Mouse (Mus musculus): ENCODE results near the gene Nr3c2.

Gene Nr3c2

DNA sequence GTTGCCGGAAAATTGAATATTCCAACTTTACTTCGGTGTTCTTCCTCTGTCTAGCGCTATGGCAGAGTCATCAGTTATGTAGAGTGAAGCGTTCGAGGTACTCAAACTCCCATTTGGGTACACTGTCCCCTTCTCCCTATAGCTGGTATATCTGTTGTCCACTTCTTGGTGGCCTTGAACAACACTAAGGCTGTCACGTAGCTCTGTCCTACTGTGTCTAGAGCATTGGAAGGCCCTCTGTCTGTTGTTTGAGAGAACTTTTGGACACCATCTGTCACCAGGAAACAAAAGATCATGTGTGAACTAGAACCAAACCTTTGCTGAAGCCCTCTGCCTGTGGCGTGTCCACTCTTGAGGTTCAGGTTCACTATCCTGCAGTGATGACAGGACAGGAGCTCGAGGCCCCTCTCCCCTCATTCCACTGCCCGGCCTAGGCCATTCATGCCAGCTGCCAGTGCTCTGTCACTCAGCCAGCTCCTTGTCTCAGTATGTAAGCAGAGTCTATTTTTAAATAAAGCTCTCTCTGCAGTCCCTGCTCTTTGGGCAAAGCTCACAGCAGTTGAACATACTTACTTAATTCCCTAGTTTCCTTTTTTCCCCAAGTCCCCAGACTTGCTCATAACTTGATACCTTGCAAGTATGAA lies 72.6 kb downstream of the Nr3c2 start:
- in situ Hi-C loops (cut with MboI) = no loop called here

DNA sequence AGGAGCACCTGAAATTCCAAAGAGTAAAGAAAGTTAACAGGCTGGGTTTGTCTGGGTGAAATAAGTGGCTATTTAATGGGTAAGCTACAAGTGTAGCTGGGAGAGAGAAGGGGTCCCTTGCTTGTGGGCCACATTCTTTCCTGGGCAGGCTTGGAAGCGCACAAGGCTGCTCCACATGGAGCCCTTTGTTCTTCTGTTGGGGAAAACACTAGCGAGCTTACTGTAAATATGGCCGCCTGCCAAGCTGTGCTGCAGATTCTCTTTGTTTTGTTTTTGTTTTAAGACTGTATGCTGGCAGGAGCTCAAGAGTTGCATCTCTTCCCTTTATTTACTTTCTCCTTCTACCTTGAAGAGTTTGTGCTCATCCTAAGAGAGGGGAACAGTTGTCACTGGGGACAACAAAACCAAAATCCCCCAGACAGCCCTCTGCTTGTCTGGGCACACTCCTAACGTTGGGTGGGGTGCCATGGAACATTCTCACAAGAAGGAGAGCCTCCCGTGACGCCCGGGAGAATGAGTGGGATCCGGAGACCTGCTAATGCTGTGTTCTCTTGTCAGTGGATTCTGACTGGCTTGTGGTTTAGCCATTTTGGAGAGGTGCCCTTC lies 73.8 kb downstream of the Nr3c2 start:
- in situ Hi-C loops (cut with MboI) = no loop called here

DNA sequence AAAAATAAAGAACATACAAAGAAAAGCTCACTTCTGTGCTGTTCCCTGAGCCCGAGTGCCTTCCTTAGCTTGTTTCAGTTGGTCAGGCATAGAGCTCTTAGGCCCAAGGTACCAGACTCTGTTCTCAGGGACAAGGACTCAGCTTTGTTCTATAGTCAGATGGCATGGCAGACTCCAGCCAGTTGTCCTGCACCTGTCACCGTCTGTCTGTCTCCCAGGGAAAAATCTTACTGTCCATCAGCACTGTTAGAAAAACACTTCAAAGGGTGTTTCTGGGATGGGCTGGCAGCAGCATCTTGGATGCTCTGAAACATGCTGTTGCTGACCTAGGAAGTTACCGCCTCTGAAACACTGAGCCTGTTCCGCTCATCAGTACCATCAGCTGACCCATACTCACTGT lies 78.7 kb downstream of the Nr3c2 start:
- in situ Hi-C loops (cut with MboI) = no loop called here

DNA sequence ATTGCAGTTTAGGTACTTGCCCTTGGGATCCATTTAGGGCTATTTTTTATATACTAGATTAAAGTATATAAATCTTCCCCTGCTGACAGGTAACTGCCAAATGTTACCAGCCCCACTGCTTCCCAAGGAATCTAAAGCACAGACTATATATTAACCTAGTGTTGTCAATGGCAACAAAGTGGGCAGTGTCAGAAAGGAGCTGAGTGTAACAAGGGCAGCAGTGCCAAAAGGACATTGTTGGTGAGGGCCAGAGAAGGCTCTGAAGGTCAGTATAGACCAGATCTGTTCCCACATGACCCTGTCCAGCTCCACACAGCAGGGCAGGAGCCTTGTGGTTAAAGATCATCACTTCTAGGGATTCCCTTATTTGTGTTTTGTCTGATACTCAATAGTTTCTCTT lies 84.8 kb downstream of the Nr3c2 start:
- in situ Hi-C loops (cut with MboI) = no loop called here

DNA sequence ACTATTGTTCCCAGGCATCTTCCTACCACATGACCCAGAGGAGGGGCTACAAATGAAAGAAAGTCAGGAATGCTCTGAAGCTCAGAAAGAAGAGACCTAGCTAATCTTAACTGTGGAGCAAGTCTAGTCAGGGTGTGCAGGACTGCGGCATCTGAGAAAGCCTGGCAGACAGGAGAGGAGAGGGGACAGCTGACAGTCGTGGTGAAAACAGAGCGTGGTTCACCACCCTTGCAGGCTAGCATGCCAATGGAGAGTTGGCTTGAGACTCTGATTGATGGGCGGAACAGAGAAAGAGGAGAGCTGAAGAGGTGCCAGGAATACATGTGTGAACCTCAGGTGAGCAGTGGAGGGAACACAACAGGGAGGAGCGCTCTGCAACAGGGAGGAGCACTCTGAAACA lies 85.6 kb downstream of the Nr3c2 start:
- in situ Hi-C loops (cut with MboI) = no loop called here

DNA sequence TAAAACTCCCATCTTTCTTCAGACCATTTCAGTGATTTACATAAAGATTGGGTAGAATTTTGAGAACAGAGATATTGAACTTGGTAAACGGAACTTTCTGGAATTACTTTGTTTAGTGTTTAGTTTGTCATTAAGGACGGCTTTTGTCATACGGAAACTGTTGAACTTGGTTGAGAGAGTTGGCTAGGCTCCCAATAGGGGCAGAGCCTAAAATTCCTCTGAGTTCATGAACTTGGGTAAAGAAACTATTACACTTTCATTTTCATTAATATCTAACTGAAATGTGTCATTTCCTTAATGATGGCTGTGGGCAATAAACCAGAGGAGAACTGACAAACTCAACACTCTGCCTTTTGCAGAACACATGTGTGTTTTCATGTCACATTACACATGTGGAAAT lies 88.6 kb downstream of the Nr3c2 start:
- in situ Hi-C loops (cut with MboI) = no loop called here

DNA sequence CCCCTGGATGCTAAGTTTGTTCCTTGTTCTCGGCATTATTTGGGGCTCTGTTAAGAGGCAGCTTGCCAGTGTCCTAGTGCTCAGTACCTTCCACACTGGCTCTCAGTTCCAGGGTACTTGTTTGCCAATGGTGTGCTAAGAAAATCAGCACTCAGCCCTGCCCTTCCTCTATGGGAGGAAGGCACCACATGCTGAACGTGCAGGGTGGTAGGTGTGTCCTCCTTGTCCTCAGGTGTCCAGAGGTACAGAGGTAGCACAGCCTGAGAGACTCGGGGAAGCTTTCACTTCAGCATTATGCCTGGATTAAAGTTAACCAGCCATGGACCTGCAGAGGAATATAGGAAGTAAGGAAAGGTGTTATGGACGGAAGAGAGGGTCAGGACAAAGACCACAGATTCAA lies 99.0 kb downstream of the Nr3c2 start:
- in situ Hi-C loops (cut with MboI) = no loop called here

DNA sequence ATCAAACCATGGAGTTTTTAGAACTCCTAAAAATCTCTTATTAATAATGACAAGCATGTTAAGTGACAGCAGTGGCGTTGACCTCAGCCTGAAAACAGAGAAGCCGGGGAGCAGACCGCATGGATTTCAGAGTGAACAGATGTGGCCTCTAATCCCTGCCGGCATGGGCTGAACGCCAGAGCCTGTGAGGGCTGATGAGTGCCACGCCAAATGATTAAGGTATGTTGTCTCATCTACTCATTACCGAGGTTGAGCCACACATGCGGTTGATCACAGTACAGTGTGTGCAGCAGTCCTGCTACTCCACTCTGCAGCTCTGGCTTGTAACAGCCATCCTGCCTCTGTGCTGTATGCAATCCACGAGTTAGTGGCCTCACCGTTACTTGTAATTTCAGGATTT lies 110.2 kb downstream of the Nr3c2 start:
- in situ Hi-C loops (cut with MboI) = no loop called here

DNA sequence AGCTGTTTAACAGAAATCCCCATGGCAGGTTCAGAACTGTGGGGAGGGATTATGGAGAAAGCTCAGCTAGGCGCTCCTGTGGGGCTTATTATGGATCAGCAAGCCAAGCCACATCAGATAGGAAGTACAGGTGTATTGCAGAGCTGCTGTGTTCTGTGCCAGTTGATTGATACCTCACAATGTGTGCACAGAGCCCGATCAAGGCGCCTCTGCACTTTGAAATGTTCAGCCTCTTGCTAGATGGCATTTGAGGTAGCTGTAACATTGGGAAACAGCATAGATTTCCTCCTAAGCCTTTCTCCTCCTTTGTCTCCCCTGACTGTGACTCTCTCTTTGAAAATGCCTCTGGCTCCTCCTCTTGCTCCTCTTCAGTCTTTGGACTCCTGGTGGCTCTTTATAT lies 112.7 kb downstream of the Nr3c2 start:
- in situ Hi-C loops (cut with MboI) = no loop called here

DNA sequence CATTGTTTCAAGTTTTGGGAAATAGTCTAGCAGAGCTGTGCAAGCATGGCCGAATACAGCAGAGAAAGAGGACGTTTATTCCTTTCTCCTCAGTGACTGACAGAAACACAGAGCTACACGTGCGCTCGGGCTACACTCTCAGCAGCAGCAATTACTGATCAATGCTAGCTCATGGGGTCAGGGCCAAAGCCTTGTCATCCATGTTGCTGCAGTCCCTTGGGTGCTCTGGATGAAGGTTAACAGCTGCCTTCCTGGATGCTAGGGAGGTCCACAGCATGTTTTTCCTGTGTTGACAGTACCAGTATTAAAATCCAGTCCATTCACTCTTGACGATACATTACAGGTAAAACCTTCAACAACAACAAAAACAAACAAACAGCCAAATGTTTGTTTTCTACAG lies 113.4 kb downstream of the Nr3c2 start:
- in situ Hi-C loops (cut with MboI) = no loop called here

DNA sequence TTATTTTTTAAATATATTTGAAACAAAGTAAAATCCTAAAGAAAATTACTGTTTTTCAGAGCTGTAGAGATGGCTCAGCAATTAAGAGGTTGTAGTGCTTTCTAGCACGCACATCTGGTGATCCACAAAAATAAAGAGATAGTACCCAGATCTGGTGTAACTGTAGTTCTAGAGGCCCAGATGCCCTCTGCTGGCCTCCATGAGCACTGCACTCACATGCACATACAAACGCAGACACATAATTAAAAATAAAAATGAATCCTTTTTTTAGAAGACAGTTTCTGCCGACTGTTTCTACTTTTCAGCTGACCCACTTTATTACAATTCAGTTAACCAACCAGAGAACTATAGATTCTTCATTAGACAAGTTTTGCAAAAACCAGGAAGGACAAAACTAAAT lies 117.5 kb downstream of the Nr3c2 start:
- in situ Hi-C loops (cut with MboI) = no loop called here

DNA sequence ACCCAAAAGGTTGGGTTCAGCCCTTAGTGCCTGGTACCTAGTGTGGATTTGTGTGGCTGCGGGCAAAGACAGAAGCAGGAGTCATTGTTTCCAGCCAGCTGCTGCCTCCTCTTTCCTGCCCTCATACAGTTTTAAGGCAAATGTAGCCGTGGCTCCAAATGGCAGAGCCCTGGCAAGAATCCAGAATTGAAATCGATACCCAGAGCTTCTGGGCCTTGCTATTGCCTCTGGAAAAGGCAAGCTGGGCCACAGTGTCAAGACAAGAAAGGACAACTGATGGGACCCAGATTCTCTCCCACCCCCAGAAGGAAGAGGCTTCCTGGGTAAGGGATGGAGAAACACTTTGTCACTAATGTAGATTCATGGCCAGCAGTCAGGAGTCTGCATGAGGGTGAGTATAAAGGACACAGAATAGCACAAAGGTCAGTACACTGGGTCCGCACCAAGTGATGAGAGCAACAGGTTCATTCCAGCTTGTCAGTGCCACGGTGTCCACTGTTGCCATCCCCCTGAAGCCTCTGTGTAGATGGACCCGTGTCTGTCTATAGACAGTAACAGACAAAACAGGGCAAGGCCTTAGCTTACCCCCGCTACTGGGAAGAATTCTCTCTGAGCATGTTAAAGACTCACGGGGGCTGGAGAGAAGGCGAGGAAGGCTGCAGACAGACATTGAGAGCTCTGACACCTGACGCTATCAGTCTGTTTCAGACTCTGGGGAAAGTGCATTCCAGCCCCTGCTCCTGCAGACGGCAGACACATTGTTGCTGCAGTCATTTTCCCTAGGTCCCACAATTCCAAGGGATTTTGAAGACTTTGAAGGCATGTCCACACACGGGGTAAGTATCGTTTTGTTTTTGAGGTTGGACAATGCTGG lies 124.8 kb downstream of the Nr3c2 start:
- in situ Hi-C loops (cut with MboI) = no loop called here

DNA sequence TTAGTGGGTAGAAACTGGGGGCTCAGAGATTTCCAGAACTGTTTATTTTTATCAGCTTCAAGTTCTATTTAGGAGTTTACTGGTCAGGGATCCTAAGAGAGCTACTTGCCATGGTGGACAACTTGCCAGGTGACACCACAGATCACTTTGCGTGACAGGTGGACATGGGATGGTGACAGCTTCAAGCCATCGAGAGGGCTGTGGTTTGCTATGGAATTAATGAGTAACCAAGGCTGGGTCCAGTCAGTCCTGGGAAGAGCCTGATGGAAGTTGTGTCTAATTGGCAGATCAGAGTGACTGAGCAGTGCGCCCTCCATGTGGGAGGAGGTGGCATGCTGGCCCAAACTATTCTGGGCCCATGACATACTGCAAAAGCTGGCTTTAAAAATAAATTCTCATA lies 132.0 kb downstream of the Nr3c2 start:
- in situ Hi-C loops (cut with MboI) = no loop called here

DNA sequence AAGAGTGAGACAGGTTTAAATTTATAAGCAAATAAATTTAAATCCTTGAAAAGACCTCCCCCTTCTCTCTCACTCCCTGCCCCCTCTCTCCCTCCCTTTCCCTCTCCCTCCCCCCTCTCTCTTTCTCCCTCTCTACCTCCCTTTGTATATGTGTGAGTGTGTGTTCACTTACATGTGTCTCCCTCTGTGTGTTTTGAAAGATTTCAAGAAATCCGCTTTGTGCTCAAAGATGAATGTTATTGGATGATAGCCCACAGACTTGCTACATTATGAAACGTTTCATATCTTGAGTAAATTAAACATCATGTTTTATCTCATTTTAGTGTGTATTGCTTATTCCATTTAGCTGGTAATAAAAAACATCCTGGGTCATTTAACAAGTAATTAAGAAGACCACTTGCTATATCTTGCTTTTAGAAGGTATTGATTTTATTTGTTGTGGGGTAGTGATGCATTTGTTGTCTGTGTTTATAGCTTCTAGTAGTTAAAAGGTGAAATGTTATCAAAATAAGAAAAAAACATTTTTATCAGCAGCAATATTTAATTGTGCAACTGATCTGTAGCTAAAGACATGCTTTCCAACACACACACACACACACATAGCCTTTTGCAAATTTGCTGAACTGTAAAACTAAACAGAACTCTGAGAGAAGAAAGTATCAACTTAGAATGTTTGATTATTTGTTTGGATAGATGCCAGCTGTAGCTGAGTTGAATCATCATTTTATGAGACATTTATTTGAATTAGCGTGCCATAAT lies 134.6 kb downstream of the Nr3c2 start:
- in situ Hi-C loops (cut with MboI) = no loop called here

DNA sequence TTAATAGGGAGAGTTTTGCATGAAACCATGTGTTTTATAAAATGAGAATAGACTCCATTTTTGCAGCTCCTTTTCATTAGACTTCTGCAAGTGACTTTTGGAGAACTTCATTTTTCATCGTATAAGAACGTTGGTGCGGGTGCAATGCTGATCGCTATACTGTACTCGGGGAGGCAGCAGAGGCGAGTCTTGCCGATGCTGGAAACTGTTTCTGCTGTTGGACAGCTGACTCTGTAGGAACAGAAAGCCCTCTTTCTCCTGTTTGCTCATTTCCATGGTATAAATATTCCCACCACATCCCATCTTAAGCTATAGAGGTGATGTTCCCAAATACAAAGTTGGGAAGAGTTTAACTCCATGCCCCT lies 135.2 kb downstream of the Nr3c2 start:
- in situ Hi-C loops (cut with MboI) = no loop called here

DNA sequence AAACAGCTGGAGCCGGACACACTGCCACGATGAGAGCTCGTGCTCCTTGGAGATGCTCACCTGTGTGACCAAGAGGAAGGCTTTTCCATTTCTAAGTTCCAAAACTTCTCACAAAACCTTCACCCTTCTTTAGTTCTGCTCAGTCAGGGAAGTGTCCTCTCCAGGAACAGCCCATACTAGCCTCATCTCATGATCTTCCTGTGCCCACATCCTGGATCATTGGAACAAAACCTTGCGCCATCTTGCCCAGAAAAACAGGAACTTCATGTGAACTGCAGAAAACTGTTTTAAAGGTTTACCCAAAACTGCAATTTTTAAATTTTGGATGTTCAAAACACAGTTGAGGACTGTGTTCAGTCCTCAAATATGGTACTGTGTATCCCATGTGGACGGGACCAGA lies 142.0 kb downstream of the Nr3c2 start:
- in situ Hi-C loops (cut with MboI) = no loop called here

DNA sequence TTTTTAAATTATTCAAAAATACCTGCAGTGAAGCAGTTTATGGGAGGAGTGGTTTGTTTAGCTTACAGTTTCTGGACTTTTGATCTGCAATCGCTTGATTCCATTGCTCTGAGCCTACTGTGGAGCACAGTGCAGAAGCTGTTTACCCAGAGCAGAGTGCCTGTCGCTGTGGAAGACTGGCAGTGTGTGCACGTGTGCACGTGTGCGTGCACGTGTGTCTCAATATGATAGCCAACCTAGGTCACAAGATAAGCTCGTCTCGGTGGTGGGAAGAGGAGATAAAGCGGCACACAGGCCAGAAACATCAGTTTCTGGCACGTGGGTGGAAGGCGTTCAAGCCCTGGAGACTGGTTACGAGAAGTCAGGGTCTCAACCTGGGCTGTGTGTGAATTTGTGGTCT lies 145.6 kb downstream of the Nr3c2 start:
- in situ Hi-C loops (cut with MboI) = no loop called here

DNA sequence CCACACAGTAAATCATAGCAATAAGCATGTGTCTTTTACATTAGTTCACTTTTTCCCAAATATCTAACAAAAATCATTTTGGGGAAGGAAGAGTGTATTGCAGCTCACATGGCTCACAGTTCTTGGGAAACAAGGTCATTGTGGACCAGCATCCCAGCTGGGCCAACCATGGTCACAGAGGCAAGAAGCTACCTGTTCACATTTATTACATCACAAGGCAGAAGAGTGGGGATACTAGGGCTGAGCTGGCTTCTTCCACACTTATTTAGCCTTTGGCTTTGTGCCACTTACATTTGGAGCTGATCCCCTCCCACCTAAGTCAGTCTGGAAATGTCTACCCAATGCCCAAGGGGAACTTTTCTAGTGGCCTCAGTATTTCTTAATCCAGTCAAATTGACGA lies 146.5 kb downstream of the Nr3c2 start:
- in situ Hi-C loops (cut with MboI) = no loop called here

DNA sequence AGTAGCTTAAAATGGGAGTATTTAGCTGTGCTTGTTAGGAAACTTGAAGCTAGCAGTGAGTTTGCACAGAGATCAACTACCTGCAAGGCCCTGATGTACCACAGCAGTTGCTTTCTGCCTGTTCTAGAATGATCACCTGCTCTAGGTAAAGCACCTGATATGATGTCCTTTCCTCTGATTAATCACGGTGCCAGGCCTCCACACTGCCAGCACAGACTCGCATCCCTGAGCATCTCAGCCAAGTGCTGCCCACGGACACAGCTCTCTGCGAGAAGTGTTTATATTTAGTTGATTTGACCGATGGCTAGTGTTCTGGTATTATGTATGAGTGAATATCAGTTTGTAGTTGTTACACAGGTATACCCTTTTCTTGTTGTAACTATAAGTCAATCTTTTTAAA lies 147.0 kb downstream of the Nr3c2 start:
- in situ Hi-C loops (cut with MboI) = no loop called here

DNA sequence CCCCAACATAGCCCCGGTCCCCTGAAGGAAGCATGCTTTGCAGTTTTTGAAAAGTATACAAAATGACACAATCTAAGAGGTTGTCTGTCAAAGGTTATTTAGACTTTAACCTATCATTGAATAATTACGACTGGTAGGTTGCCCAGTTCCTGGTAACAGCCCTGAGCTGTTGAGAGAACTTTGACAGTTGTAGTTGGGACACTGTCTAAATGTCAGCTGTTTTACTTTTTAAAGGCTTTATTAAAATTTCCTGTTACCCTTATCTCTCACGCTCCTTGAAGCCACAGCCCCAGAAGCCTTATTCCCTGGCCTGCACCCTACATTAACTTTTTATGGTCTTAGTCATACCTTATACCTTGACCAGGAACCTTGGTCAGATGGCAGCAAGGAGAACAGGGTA lies 147.5 kb downstream of the Nr3c2 start:
- in situ Hi-C loops (cut with MboI) = no loop called here

DNA sequence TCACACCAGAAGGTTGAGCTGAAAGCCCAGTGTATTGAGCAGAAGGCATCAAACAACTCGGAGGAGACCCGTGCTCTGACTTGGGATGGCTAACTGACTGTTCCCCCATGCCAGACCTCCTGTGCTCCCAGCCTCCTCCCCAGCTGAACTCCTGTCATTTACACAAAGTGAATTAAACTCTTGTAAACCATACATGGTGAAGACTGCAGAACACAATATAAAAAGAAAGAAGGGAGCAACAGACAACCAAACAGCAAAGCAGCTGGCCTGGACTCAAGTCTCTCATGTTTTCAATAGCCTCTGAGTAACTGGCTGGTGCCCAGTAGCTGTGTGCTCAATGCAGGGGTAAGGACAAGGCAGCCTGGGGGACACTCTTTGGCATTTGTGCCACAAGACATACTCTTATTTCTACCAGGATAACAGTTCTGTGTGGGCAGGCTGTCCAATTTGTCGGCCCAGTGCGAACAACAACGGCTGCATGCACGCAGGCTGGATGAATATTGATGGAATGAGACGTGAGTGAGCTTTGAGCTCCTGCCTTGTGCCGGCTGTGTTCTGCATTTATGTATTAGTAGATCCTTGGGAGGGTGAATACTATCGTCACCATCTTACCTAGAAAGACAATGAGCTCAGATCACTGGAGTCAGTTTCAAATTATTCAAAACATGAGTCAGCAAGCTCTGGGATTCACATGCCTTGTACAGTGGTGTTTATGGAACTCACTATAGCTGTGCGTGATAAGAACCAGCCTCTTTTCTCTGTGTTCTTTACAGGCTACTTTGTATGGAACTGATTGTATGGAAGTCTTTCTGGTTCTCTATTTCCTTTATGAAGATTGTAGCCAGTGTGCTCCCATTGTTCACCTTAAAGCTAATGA lies 152.4 kb downstream of the Nr3c2 start:
- in situ Hi-C loops (cut with MboI) = no loop called here

All from mature B cell (primary cell).